In the genomic region with DNA sequence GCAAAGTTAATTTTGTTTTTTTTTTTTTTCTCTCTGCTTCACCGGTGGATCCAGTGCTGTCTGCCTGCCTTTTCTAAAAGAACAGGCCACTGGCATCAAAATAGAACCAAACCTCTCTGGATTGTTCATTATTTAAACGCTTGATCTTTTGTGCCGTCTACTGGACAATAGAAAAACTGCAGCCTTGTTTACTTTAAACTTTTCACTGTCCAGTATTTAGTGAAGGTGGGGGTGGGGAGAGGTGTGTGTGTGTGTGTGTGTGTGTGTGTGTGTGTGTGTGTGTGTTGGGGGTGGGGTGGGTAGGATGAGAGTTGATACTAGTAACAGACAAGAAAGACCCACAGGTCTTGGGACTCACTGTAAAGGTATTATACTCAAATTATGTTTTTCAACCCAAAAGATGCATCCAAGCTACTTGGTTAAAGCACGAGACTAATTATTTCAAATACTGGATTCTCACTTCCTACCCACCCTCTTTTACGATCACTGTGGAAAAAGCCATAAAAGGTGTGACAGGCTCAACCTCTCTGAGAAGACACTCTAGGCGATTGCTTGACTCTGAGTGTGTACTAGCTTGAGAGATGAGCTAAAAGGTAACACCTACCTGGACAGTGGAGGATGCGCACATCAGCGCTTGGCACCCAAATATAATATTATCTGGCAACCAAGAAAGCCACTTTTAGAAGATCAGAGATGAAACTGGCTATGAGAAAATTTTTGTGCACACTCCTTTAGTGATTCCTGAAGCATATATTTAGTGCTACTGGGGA, we compare ENCODE assay signal across 9 mouse cellular contexts. TPM values are rescaled to one million over a fixed set of nuclear protein-coding genes. Genes with fewer than 3 reads are reported as not detected.
DNase-seq lines count a peak whose midpoint lies in the region; ATAC-seq lines count a peak whose summit lies in the region.
"Had no signal": no experiment of that assay in that cellular context is flagged by ENCODE, and none has a peak within 500 bp of the region (broad histone marks: within the 10 kb centered on the region; RNA-seq: fewer than 3 reads in every experiment).

No protein-coding gene starts in this region.

- peak; percentile 78 for DNase-seq in hindbrain, embryonic 11.5 days (ENCODE audit: low spot score)
- peak; percentile 35 for DNase-seq in thymus, postnatal 0 days (ENCODE audit: low spot score)
- no peak for DNase-seq in thymus, postnatal 25 days
- peak; percentile 83 for DNase-seq in embryonic facial prominence, embryonic 14.5 days (ENCODE audit: low spot score)
- DNase-seq in testis, postnatal 10 days (ENCODE audit: low spot score) = no peak

- H3K27ac ChIP-seq in hindbrain, embryonic 11.5 days (ENCODE audit: low read depth, low read length) = no peak overlapping the region
- H3K27ac ChIP-seq in hindbrain, embryonic 12.5 days = no peak overlapping the region
- no peak overlapping the region for H3K27ac ChIP-seq in embryonic facial prominence, embryonic 14.5 days (replicated peaks; ENCODE audit: low read depth, low read length)

- no peaks in the 10 kb centered on the region for H3K27me3 ChIP-seq in hindbrain, embryonic 11.5 days (ENCODE audit: control insufficient read depth, insufficient read depth, low read length)
- H3K27me3 ChIP-seq in hindbrain, embryonic 12.5 days = no peaks in the 10 kb centered on the region
- 0 out of 2 replicates have a peak, but pooled peaks cover 9% of the 10 kb centered on the region for H3K27me3 ChIP-seq in embryonic facial prominence, embryonic 14.5 days (replicated peaks; ENCODE audit: control insufficient read depth, insufficient read depth, low read length)

- no peak overlapping the region for H3K9ac ChIP-seq in hindbrain, embryonic 11.5 days (ENCODE audit: low read depth, low read length)
- H3K9ac ChIP-seq in hindbrain, embryonic 12.5 days = no peak overlapping the region
- no peak overlapping the region for H3K9ac ChIP-seq in embryonic facial prominence, embryonic 14.5 days (ENCODE audit: low read depth, low read length)

- ATAC-seq in hindbrain, embryonic 11.5 days (ENCODE audit: low FRiP score) = no peak
- ATAC-seq in hindbrain, embryonic 12.5 days (ENCODE audit: low FRiP score) = no peak
- ATAC-seq in embryonic facial prominence, embryonic 14.5 days (ENCODE audit: low read depth) = no peak
- ATAC-seq in activated CD4-positive, CD25-positive, alpha-beta regulatory T cell, adult 4 months = no peak
- no peak for ATAC-seq in frontal cortex, adult (ENCODE audit: low TSS enrichment)

- H3K4me2 ChIP-seq in hindbrain, embryonic 11.5 days (replicated peaks; ENCODE audit: low read depth, low read length) = no peak overlapping the region
- H3K4me2 ChIP-seq in hindbrain, embryonic 12.5 days (replicated peaks) = no peak overlapping the region
- no peak overlapping the region for H3K4me2 ChIP-seq in embryonic facial prominence, embryonic 14.5 days (ENCODE audit: low read depth, low read length)

- no peaks in the 10 kb centered on the region for H3K9me3 ChIP-seq in hindbrain, embryonic 11.5 days (ENCODE audit: control insufficient read depth, low read length)
- no peaks in the 10 kb centered on the region for H3K9me3 ChIP-seq in hindbrain, embryonic 12.5 days (replicated peaks)
- no peaks in the 10 kb centered on the region for H3K9me3 ChIP-seq in embryonic facial prominence, embryonic 14.5 days (ENCODE audit: control insufficient read depth, low read length)

- 35% methylated on average over 8 of the region's 8 CpGs for WGBS in hindbrain, embryonic 11.5 days
- WGBS in hindbrain, embryonic 12.5 days = 38% methylated on average over 8 of the region's 8 CpGs
- WGBS in embryonic facial prominence, embryonic 14.5 days = 39% methylated on average over 8 of the region's 8 CpGs

- peaks cover 5% of the 10 kb centered on the region; the same call in 1 of the 2 replicates for H3K4me1 ChIP-seq in hindbrain, embryonic 11.5 days (replicated peaks; ENCODE audit: control insufficient read depth, insufficient read depth, low read length)
- H3K4me1 ChIP-seq in hindbrain, embryonic 12.5 days = peaks cover 35% of the 10 kb centered on the region
- 0 out of 2 replicates have a peak, but pooled peaks cover 6% of the 10 kb centered on the region for H3K4me1 ChIP-seq in embryonic facial prominence, embryonic 14.5 days (ENCODE audit: control insufficient read depth, insufficient read depth, low read length)

- H3K4me3 ChIP-seq in hindbrain, embryonic 11.5 days (ENCODE audit: low read depth, low read length) = no peak overlapping the region
- no peak overlapping the region for H3K4me3 ChIP-seq in hindbrain, embryonic 12.5 days
- no peak overlapping the region for H3K4me3 ChIP-seq in embryonic facial prominence, embryonic 14.5 days (ENCODE audit: low read depth, low read length)
- H3K4me3 ChIP-seq: erythroblast, embryonic 14.5 days had no signal

- no peaks in the 10 kb centered on the region for H3K36me3 ChIP-seq in hindbrain, embryonic 11.5 days (ENCODE audit: control insufficient read depth, insufficient read depth, low read length)
- H3K36me3 ChIP-seq in hindbrain, embryonic 12.5 days = no peaks in the 10 kb centered on the region
- no peaks in the 10 kb centered on the region for H3K36me3 ChIP-seq in embryonic facial prominence, embryonic 14.5 days (ENCODE audit: control insufficient read depth, insufficient read depth, low read length)

RNA-seq across cellular contexts. Expression of a gene that starts 5.9 kb away (rescaled TPM):
- 132 and 149 TPM in 2 replicates for polyA plus RNA-seq in hindbrain, embryonic 11.5 days (2014; fragmentation: Nextera tagmentation; extraction: Ambion mirVana)
- polyA plus RNA-seq in hindbrain, embryonic 12.5 days (2016; fragmentation: Nextera tagmentation; extraction: Ambion mirVana) = 173 and 204 TPM in 2 replicates
- polyA plus RNA-seq in thymus, postnatal 0 days (2015; fragmentation: Nextera tagmentation; extraction: Ambion mirVana) = 15.6 and 16.5 TPM in 2 replicates
- polyA plus RNA-seq in embryonic facial prominence, embryonic 14.5 days (2014; fragmentation: Nextera tagmentation; extraction: Ambion mirVana) = 46.3 and 51.5 TPM in 2 replicates
- under 1 TPM in 1 of 2 experiments, not detected in 1; 0.33 TPM for polyA plus RNA-seq in activated CD4-positive, CD25-positive, alpha-beta regulatory T cell, adult 4 months (2017; shearing (Covaris generic))

Comparison
In these comparisons a context has a peak if more than half of its experiments do, and no peak if none do; other contexts are left out.
1. DNase-seq: peak in hindbrain, embryonic 11.5 days (single experiment), thymus, postnatal 0 days (single experiment) and embryonic facial prominence, embryonic 14.5 days (single experiment); none in thymus, postnatal 25 days (single experiment) and testis, postnatal 10 days (single experiment).
2. RNA of a gene that starts 5.9 kb away (polyA plus RNA-seq): 173 to 204 TPM in hindbrain, embryonic 12.5 days, 132 to 149 TPM in hindbrain, embryonic 11.5 days, 46.3 to 51.5 TPM in embryonic facial prominence, embryonic 14.5 days and 15.6 to 16.5 TPM in thymus, postnatal 0 days; 0.33 TPM in activated CD4-positive, CD25-positive, alpha-beta regulatory T cell, adult 4 months; every median in the first group is over 10 times any median in the second.